Mouse (Mus musculus) CD8-positive naive resting alpha-beta T cell, adult 2 months (primary cell): ENCODE measurements around the gene Timm10b.

Experiments
- DNase-seq, 2 experiments: peaks; one replicate each; pipeline ENCODE4 v3.0.0; 2022; ENCODE audit warnings: low read depth in 2 of 2, low spot score in 2 of 2

Timm10b gene

DNA sequence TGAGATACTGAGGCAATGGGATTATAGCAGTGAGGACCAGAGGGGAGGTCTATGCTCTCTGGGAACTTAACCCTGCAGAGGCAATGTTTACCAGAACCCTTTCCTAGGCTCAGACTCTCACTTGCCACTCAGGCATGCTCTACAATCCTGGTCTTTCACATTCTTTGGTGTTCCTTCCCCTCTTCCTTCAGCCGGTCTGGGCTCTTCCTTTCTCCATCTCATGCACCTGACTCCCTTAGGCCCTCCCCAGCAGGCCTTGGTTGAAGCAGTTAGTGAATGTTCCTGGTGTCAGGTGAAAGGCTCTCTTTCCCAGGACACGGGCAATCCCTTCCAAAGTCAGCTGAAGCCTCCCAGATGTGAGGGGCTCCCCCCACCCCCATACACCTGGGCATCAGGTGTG, at the start of gene Timm10b:
Gene Timm10b, plus strand, starts transcription at position 301 of the 400 bp plus-strand sequence.
- DNase-seq: no peak

DNA sequence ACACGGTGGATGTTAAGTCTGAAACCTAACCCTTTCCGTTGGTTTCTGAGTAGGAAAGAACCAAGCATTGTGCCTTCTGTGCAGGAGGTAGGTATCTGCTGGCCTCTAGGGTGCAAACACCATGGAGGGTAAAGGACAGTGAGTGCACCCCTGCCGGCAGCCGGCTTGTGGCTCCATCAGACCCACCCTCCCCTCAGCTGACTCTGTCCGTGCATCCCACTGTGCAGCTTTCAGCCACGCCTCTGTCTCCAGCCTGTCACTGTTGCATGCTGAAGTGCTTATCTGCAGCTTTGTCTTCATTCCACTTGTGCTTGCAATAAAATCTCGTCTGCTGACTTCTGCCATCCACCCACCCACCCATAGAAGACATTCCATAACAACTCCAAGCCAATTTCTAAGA, 49.8 kb upstream of the Timm10b start:
- DNase-seq: no peak

DNA sequence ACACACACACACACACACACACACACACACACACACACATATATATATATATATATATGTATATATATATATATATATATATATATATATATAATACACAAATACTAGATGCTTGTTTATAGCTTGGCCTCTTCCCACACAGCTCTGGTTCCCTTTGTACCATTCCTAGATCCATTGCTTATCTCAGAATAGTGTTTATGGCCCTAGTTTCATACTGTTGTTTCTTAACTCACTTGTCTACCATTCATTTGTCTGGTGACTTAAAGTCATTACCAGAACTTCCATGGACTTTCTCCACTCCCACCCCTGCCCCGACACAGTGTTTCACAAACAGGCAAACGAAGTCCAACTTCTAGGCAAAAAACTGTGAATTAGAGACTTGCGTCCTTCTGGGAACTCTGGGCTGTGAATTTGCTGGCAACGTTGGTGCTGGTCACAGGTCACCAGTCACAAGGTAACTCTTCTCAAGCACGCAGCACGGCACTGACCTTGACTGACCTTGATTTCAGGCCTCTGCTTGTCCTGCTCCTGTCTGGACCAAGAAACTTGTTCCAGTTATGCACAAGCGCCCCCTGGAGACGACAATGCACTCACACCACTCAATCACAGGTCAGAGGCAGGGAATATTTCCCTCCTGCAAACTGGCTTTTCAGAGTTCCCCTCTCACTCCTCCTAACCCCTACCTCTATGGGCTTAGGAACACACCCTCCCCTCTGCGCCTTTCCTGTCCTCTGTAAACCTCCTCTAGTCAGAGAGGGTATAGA, 36.8 kb upstream of the Timm10b start:
- DNase-seq: peak; percentile 21 to 26

DNA sequence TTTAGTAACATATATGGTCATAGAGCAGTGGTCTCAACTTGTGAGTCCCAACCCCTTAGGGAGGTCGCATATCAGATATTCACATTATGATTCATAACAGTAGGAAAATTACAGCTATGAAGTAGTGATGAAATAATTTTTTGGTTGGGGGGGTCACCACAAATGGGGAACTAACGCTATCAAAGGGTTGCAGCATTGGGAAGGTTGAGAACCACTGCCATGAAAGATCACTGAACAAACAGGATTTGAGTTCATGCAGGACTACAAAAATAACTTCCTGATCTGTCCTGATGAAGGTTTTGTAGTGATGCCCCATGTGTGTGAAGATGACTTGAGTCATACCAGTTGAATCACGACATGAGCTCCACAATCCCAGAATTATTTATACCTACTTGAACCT, 31.4 kb upstream of the Timm10b start:
- no peak for DNase-seq

DNA sequence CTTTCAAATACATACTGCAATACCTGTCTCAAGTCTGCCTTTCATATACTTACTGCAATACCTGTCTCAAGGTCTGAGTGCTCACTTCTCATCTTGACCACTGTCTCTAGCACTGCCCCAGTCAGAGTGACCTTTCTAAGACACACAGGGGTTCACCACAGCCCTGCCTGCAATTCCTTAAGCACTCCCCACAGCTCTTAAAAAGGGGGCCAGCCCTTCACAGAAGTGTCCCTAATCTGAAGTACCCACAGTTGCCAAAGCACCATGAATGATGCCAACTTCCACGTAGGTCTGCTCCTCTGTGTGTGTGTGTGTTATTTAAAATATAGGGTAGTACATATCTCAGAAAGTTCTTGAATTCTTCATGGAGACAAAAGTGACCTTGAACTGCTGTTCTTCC, 28.1 kb upstream of the Timm10b start:
- no peak for DNase-seq

DNA sequence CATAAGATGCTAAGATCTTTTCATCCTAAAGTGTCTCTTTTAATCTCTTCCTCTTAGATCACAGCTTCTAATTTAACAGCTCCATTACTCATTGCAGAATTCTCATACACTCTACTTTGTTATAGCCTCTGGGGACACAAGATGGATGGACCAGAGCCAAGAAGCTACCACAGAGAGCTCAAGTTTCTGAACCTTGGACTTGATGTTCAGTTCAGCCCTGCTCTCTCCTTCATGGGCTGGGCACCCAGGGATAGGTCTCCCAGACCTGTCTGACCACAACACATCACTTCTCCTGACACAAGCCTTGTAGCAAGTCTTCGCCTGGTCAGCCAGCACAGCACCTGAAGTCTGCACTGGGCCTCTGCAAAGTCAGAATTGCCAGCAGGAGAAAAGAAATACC, 25.5 kb upstream of the Timm10b start:
- no peak for DNase-seq

DNA sequence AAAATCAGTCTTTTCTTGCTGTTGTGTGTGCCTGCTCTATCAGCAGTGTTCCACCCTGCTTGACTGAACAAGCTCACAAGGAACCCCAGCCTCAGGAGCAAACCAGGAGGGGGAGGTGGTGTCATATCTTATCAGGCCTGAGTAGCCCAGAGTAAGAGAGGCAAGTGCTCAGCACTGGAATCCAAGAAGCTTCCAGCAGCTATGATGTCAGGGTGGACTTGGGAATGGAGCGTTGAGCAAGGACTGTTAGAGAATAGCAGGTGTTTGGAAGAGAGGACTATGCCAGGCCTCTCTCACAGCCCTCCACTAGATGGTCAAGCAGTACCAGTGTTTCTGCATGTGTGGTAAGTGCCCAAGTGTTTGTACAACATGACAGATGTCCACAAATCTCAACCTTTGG, 24.1 kb upstream of the Timm10b start:
- DNase-seq: no peak

DNA sequence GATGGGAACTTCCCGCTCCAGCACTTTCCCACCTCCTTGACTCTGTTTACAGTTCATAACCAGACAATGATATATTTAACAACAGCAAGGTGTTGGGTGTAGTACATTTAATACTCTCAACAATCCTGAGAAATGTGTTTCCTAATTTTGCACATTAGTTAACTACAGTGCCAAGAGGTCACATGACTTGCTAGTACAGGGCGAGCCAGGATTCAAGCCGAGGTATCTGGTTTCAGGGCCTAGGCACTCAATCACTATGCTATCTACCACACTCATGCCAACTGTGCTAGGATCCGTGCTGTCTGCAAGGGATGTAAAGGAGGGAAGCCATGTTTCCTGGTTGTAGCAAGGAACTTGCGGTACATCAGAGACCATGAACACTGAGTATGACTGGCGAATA, 23.3 kb upstream of the Timm10b start:
- no peak for DNase-seq

DNA sequence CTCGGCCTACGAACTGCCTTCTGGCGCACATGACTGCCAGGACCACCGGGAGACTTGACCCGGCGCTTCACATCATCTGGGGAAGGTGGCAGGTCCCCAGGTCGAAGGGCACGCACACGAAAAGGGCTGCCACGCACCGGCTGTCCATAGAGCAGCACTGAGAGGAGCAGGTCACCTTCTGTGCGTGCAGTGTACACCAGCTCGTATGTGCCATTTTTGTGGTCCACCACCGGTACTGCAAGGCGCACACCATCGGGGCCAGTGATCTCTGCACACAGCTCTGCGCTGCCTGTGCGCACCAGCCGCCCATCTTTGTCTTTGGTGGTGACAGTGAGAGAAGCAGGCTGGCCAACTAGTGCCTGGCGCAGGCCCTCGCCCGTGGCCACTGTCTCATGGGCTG, 22.0 kb upstream of the Timm10b start:
- no peak for DNase-seq

DNA sequence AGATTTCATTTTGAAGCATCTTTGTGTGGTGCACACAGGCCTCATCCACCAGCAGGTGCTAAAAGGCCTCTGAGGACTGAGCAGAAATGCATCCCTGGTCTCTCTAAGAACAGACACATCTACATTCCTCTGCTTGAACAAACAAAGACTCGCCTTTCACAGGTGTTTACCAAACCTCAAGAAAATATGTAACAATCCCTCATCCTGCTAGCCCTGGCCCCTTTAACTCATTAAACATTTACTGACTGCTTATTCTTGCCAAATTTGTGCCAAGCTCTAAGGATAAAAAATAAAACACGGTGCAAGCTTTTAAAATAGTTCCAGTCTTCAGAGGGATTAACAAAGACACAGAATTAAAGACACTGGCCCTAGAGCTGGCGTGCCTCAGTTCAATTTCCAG, 20.2 kb upstream of the Timm10b start:
- DNase-seq: no peak

DNA sequence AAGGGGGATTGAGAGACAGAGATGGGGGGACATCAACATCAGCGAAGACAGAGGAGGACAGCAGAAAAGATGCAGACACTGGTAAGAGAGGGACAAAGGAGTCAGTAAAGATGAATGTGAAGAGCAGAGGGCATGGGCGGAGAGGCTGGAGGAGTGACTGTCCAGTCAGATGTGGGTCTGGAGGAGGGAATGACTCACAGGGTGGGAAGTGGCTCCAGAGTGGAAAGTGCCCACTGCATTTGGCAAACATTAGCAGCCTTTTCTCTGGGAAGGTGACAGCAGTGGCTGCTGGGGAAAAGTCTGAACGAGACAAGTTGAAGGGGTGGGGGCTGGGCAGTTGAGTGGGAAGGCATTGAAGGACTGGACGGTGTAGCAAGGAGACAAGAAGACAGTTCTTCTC, 18.8 kb upstream of the Timm10b start:
- DNase-seq: no peak

DNA sequence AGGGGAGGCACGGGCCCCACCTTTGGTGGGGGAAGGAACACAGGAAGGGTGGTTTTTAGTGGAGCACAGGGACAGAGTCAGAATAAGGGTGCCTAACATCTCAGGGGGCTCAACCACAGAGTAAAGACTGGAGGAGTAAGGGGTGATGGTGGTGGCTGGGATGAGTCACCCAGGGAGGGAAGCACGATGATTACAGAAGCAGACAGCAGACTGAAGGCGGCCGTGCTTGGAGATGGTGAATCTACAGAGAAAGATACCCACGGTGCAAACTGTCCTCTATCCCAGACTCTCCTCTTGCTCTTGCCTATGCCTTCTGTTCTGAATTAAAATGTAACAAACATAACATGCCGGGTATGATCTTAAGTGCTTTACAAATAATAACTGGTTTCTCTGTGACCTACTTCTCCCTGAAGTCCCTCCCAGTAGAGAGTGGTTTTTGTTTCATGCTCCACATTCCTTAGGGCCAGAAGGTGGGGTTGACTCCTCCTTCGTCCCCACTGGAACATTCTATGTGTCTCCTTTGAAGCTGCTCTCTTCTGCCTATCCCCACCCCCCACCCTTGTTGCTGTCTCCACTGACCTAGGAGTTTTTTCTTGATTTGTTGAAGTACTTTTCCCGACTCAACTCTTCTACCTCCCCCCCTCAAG, 18.1 kb upstream of the Timm10b start:
- no peak for DNase-seq

DNA sequence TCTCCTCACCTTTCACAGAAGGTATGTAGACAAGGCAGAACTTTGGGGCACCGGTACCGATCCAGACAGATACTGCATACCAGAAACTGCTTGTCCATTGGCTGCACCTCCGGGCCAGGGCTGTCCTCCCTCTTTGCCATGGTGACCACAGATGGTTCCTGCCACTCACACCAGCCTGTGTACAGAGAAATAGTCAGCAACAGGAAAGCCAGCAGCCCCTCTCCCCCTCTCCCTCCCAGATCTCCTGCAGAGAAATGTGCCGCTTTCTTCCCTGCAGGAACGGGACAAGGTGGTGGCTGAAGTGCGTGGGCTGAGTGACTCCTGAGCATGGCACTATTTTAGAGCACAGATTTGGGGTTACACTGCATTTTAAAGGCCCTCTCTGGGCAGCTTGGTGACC, 14.5 kb upstream of the Timm10b start:
- no peak for DNase-seq

DNA sequence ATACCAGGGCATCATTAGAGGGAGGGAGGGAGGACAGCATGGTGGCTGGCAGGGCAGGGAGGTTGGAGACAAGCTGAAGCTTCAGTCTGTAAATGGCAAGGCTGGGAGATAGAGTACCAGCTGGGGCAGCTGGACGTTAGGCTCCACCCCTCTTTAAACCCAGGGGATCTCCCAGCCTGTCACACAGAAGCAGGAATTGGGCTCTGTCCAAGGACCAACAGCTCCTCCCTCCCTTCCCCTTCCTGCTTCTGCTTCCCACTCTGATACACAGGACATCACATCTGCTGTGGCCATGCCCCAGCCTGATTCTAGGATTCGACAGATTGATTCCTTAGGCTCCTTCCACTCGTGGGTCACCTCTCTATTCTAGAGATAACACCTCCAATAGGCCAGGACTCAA, 11.2 kb upstream of the Timm10b start:
- no peak for DNase-seq

DNA sequence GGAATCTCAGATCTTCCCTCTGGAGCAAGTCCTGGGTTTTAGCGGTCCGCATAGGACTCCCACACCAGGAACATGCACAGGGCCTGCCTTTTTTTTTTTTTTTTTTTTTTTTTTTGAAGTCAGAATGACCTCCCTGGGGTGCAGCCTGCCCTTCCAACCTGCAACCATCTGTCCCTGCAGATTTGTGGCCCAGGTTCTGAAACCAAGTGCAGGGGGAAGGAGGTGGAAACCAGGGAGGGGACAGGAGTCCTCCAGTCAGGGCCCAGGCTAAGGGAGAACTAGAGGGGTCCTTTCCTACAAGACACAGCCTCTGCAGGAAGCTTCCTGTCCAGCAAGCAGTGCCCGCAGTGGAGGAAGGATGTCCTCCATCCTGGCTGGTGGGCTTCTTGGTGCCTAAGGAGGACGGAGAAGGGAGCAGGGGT, 7.3 kb upstream of the Timm10b start:
- no peak for DNase-seq

DNA sequence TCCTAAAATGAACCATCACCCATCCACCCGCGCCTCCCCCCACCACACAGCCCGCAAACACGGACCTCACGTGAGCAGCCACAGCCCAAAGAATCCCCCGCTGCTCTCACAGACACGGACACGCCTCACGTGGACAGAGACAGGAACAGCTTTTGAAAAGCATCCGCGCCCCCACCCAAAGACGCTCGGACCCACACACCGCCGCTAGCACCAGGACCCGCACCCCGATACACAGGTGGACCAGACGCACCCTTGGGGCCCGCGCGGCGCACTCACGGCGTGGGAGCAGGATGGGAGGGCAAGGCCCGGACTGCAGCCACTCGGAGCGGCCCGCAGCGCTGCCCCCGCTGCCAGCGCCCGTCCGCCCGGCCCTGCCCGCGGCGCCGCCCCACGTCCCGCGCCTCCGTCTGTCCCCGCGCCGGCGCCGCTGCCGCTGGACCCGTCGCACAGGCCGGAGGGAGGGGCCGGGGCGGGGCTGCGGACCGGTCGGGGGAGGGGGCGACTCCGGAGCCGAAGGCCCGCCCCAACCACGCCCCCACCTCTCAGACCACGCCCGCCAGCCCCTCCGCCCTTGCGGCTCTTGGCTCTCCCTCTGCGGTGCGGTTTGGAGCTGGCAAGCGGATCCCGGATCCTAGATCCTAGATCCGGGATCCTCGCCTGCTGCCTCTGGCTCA, 6.6 kb upstream of the Timm10b start, which contains the start of gene Trim3:
Gene Trim3, minus strand, starts transcription at position 445 of the 674 bp plus-strand sequence.
- DNase-seq: peak; percentile 51 to 55

DNA sequence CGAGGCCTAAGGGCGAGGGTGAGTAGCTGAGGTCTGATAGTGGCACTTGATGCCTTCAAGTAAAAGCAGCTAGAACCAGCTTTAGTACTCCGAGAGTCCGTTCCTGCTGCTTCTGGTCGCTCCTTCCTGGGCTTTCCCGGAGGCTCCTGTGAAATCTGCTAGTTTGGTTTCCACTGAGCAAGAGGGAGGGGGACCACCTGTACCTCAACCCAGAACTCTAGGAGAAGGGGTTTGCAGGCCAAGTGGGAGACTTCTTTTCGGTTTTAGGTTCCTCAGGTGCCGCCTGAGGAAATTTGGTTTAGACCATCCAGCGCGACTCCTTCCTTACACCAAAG, 6.1 kb upstream of the Timm10b start:
- DNase-seq: no peak

DNA sequence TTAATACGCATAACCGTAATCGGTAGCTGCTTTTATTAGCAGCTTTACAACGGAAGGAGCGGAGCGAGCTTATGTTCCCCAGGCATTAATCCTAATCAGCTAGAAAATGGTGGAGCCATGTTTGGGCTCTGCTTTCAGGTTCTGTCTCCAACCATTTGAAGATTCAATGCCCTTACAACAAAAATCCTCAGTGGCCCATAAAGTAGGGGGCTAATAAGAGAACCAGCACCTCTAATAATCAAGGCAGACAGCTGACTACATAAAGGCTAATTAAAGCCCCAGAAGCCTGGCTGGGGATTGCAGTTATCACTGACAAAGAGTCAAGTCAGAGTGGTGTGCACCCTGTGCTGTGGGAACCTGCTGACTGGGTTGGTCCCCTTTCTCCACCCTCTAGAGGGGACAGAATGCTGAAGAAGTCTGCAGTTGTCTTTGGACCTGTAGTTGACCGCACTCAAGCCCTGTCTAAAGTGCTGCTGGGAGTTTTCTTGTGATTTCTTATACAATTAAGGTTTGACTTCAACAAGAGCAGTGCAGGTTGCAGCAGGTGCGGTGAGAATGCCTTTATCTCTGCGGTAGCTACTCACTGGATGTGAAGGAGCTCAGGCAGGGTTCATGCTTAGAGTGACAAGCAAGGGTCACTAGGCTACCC, 5.5 kb upstream of the Timm10b start:
- DNase-seq: no peak

DNA sequence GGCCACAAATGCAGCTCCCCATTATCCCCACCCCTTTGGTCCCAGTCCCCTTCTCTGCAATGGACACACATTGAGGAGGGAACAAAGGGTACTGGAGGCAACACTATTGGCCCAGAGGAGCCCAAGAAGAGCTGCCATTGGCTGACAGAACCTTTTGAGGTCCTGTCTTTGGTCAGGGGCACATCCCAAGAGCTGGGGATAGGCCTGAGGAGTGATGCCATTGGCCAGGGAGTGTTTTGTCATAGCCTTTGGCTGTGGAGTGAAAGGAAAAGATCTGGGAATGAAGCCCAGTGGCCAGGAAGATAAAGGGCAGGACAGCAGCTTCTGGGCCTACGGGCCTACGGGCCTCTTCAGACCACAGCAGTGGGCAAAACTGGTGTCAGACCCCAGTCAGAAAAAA, 4.1 kb upstream of the Timm10b start:
- no peak for DNase-seq

DNA sequence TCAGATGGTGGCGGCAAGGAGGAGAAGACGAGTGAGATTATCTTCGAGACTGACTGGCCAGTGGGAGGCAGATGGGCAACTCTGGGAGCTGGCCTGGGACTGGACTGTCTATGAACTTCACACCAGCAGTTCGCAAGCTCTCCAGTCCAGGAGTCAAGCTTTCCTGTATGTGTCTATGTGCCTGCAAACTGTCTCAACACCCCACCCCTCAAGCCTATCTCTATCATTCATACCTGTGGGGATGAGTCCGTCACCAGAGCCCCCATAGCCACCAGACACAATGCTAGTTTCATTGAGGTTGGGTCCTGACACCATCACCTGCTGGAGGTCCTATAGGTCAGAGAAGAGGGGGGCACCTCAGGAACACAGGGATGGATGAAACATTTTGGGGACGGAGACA, 1.1 kb upstream of the Timm10b start:
- no peak for DNase-seq

DNA sequence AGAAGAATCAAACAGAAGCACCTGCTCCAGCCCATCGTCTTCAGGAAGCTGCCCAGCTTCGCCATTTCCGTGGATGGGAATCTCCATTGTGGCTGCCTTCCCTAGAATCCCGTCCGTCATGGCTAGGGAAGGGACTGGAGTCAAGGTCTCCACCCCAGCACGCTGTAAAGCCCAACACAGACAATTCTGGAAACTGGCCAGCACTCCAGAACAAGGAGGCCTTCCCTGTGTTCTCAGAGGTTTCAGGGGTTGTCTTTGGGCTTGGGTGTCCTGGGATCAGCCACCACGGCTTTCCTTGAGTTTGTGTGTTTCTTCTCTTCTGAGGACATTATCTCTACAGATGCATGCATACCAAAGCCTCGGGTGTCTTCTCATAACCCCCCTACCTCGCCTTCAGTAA, 552 bp upstream of the Timm10b start:
- no peak for DNase-seq
